Mouse (Mus musculus) hindbrain, embryonic 12.5 days (tissue): Measurements from ENCODE around the gene Ndufs5. TPM values are rescaled to one million over a fixed set of nuclear protein-coding genes. Genes with fewer than 3 reads are reported as not detected.

Experiments used
- ATAC-seq: fragments of 200-750 bp; cut with Nextera tagmentation; 2 replicates; pipeline ENCODE4 v1.8.0; 2017; ENCODE audit warnings: moderate TSS enrichment; ENCODE audit not compliant: low FRiP score
- H3K27ac ChIP-seq: fragments of 300-500 bp; sonication (generic); 2 replicates; pipeline ENCODE4 v1.5.1; 2016; ENCODE audit warnings: mild to moderate bottlenecking
- H3K27me3 ChIP-seq: fragments of 300-500 bp; sonication (generic); 2 replicates; pipeline ENCODE4 v1.6.1; 2016; ENCODE audit warnings: mild to moderate bottlenecking
- H3K36me3 ChIP-seq: fragments of 300-500 bp; sonication (generic); 2 replicates; pipeline ENCODE4 v1.6.1; 2016; ENCODE audit warnings: mild to moderate bottlenecking
- H3K4me1 ChIP-seq: fragments of 300-500 bp; sonication (generic); 2 replicates; pipeline ENCODE4 v1.6.1; 2016
- H3K4me2 ChIP-seq: fragments of 300-500 bp; sonication (generic); replicated peaks from 2 replicates; pipeline ENCODE4 v1.6.1; 2016; ENCODE audit warnings: mild to moderate bottlenecking
- H3K4me3 ChIP-seq: fragments of 300-500 bp; sonication (generic); 2 replicates; pipeline ENCODE4 v1.5.1; 2016; ENCODE audit warnings: mild to moderate bottlenecking
- H3K9ac ChIP-seq: fragments of 300-500 bp; sonication (generic); 2 replicates; pipeline ENCODE4 v1.6.1; 2016; ENCODE audit warnings: mild to moderate bottlenecking, moderate library complexity
- H3K9me3 ChIP-seq: fragments of 300-500 bp; sonication (generic); replicated peaks from 2 replicates; pipeline ENCODE4 v1.6.1; 2016; ENCODE audit warnings: mild to moderate bottlenecking
- WGBS: fragments of 180-500 bp; shearing (Covaris S2); methylation state at CpG from one replicate; pipeline ENCODE4 v1.1.7; 2016; 5-methylcytosine and 5-hydroxymethylcytosine counted together
- polyA plus RNA-seq: library from polyadenylated mRNA; unstranded; fragments of >200 nt; fragmentation: Nextera tagmentation; extraction: Ambion mirVana; gene quantifications from 2 replicates; pipeline ENCODE4 v1.2.1, GENCODE M21; 2016

Gene Ndufs5
- 324 and 347 TPM in 2 replicates for polyA plus RNA-seq

DNA sequence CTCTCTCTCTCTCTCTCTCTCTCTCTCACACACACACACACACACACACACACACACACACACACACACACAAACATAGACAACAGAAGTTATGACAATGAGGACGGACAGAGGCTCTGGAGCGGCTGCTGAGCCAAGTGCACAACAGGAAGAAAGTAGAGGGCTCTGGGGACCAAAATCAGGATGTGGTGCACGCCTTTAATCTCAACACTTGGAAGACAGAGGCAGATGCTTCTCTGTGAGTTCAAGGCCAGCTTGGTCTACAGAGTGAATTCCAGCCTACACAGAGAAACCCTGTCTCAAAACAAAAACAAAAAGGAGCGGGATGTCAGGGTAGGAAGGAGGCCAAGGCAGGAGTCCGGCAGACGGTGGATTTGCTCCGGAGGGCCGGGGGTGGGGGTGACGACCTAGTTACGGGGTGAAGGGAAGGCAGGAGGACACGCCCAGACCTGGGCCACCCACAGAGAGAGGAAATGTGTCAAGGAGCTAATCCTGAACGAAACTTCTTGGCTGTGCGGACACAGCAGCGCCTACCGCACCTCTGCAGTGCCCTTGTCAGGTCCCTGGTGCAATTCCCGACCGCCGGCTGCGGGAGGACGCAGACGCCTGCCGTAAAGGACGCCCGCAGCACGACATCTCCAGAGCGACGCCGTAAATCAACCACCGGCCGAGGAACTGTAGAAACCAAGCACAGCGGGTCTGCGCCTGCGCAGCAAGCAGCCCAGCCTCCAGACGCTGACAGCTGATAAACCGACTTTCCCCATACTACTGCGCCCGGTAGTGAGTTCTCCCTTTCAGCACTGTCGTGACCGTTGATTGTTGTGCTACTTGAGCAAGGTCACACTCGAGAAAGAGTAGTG is at the start of gene Ndufs5:
TSS of gene Ndufs5 (minus strand) at position 629 of the 860 bp plus-strand sequence.
- Histone ChIP-seq H3K4me3 (peak within 1 kb of the TSS; percentile 83), H3K27me3 (no peaks in the 10 kb centered on the region), H3K4me2 (peak within 1 kb of the TSS; percentile 86), H3K27ac (peak within 1 kb of the TSS; percentile 46), H3K9ac (peak within 1 kb of the TSS; percentile 94), H3K4me1 (peaks cover 10% of the 10 kb centered on the region), H3K36me3 (peaks cover 18% of the 10 kb centered on the region), H3K9me3 (no peaks in the 10 kb centered on the region)
- WGBS, result under 1% methylated on average over 40 of the region's 40 CpGs
- peak; percentile 96 for ATAC-seq

DNA sequence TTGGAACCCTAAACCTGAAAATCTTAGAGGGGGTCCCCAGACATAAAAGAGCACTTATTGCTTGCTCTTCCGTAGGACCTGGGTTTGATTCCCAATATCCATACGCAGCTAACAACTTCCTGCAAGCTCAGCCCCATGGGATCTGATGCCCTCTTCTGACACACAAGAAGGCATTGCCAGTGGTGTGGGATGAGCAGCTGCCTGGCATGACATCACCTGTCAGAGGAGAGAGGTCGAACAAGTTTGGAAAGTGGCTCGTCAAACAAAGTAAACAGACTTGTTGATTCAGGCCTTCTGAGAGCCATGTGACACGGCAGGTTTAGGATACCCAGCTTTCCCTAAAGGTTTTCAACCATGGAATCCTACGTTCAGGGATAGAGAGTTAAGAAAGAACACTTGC is 47.1 kb upstream of the Ndufs5 start:
- Histone ChIP-seq H3K4me2 (no peak overlapping the region), H3K4me1 (no peaks in the 10 kb centered on the region), H3K9me3 (no peaks in the 10 kb centered on the region), H3K9ac (no peak overlapping the region), H3K4me3 (no peak overlapping the region), H3K27ac (no peak overlapping the region), H3K27me3 (no peaks in the 10 kb centered on the region), H3K36me3 (no peaks in the 10 kb centered on the region)
- WGBS, result 82% methylated on average over 6 of the region's 6 CpGs
- ATAC-seq, result no peak

DNA sequence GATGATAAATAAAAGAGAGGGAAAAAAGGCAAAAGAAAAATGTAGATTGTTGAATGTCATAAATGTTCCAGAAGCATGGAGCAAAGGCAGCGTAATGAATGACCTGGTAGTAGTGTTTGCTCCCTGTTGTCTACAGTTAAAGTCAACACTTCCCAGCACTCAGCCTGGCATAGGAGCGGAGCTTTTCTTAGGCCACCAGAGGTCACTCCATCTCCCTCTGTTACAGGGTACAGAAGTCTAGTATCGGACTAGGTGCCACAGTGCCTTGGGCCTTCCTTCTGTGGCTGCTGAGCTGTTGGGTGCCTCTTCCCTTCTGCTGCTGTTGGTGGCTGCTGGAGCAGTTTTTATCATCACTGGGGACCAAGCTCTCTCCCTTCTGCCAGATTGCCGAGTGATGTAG is 40.3 kb upstream of the Ndufs5 start:
- H3K9me3 ChIP-seq, result no peaks in the 10 kb centered on the region
- WGBS, result 52% methylated on average over 4 of the region's 4 CpGs
- H3K27ac ChIP-seq, result no peak overlapping the region
- H3K4me1 ChIP-seq, result no peaks in the 10 kb centered on the region
- H3K4me3 ChIP-seq, result no peak overlapping the region
- no peak for ATAC-seq
- H3K9ac ChIP-seq, result no peak overlapping the region
- H3K27me3 ChIP-seq, result no peaks in the 10 kb centered on the region
- no peaks in the 10 kb centered on the region for H3K36me3 ChIP-seq
- H3K4me2 ChIP-seq, result no peak overlapping the region

DNA sequence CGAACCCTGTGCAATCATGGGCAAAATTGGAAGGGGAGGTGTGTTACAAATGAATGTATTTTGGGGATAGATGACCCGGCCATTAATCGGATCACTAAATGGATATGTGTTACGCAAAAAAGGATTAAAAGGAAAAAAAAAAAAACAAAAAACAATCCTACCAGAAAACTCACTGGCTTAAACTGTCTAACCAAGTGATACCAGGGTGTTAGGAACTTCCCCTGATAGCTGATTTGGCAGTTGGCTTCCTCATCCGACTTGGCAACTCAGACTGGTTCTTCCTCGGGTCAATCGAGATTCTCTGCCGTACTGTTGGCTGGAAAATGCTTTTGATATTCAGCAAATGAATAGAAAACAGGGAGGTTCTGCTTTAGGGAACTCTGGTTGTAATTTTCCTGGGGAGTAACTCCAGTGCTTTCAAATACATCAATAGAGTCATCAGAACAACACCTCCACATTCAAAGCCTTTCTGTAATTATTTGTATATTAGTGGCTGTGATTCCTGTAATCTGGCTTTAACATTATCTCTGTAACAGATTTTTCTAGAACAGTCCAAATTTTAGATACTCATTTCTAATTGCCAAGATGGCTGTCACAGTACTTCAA is 32.8 kb upstream of the Ndufs5 start:
- H3K27me3 ChIP-seq, result no peaks in the 10 kb centered on the region
- 0 out of 2 replicates have a peak, but pooled peaks cover 3% of the 10 kb centered on the region for H3K36me3 ChIP-seq
- ATAC-seq, result no peak
- H3K9ac ChIP-seq, result peak overlapping the region; percentile 94; the same call in 1 of the 2 replicates
- peak overlapping the region; percentile 62 for H3K4me2 ChIP-seq
- no peaks in the 10 kb centered on the region for H3K9me3 ChIP-seq
- peak overlapping the region; percentile 100 for H3K4me3 ChIP-seq
- H3K4me1 ChIP-seq, result peaks cover 19% of the 10 kb centered on the region
- H3K27ac ChIP-seq, result 0 out of 2 replicates have a peak overlapping the region, but pooled peaks have one; percentile 98
- 2% methylated on average over 8 of the region's 8 CpGs for WGBS

DNA sequence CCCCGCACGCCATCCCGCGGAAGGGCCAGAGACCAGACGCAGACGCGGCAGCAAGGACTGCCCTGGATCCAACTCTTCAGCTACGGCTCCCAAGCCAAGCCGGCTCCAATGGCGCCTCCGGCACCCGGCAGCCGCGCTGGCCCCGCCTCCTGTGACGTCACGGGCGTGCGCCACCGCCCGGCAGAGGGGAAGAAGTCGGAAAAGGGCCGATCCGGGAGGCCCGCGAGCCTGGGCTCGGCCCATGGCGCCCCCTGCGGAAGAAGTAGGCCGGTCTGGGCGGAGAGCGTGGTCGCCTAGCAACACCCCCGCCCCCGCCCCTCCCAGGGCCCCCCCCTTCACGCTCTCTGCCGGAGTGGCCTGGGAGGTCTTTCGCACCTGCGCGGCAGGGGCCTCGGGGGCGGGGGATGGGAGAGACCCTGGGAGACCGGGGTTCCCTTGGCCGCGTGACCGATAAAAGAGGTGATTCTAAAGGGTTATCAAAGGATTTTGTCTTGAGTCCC is 32.2 kb upstream of the Ndufs5 start, which contains the start of gene Akirin1:
TSS of gene Akirin1 (minus strand) at position 194 of the 500 bp plus-strand sequence.
- peaks cover 22% of the 10 kb centered on the region for H3K4me1 ChIP-seq
- ATAC-seq, result peak; percentile 99
- peak within 1 kb of the TSS; percentile 98 for H3K27ac ChIP-seq
- under 1% methylated on average over 34 of the region's 46 CpGs for WGBS
- peak within 1 kb of the TSS; percentile 62 for H3K4me2 ChIP-seq
- peak within 1 kb of the TSS; percentile 94 for H3K9ac ChIP-seq
- H3K9me3 ChIP-seq, result no peaks in the 10 kb centered on the region
- no peaks in the 10 kb centered on the region for H3K27me3 ChIP-seq
- H3K36me3 ChIP-seq, result 0 out of 2 replicates have a peak, but pooled peaks cover 3% of the 10 kb centered on the region
- H3K4me3 ChIP-seq, result peak within 1 kb of the TSS; percentile 100

DNA sequence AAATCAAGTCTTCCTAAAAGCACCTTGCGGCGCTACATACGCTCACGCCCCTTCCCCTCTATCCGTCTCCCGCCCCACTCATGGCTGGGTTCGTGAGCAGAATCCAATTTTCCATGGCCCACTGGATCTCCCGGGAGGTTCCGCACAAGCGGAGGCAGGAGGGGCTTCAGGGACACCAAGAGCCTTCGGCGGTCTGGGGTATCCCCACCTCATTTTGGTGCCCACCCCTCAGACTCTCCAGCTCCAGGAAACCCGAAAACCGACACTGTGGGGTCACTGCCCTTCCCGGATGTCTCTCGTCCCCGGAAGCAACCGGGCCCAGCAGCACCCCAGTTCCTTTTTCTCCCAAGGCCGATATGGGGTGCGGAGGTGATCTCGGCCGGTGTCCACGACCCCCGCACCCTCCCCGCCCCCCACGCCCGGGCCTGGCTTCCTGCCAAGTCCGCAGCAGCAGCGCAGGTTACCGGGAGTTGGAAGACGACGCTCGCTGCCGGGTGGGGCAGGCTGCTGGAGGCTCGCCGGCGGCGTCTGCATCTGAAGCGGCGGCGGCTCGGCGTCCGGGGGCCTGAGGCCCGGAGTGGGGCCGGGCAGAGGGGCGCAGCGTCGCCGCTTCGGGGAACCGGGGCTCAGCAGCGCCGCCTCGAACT is 31.6 kb upstream of the Ndufs5 start:
- Histone ChIP-seq H3K4me3 (peak overlapping the region; percentile 100), H3K9me3 (no peaks in the 10 kb centered on the region), H3K9ac (peak overlapping the region; percentile 94), H3K27ac (peak overlapping the region; percentile 98), H3K4me1 (peaks cover 22% of the 10 kb centered on the region), H3K4me2 (peak overlapping the region; percentile 62), H3K27me3 (no peaks in the 10 kb centered on the region), H3K36me3 (0 out of 2 replicates have a peak, but pooled peaks cover 3% of the 10 kb centered on the region)
- WGBS, result under 1% methylated on average over 55 of the region's 55 CpGs
- ATAC-seq, result peak; percentile 78

DNA sequence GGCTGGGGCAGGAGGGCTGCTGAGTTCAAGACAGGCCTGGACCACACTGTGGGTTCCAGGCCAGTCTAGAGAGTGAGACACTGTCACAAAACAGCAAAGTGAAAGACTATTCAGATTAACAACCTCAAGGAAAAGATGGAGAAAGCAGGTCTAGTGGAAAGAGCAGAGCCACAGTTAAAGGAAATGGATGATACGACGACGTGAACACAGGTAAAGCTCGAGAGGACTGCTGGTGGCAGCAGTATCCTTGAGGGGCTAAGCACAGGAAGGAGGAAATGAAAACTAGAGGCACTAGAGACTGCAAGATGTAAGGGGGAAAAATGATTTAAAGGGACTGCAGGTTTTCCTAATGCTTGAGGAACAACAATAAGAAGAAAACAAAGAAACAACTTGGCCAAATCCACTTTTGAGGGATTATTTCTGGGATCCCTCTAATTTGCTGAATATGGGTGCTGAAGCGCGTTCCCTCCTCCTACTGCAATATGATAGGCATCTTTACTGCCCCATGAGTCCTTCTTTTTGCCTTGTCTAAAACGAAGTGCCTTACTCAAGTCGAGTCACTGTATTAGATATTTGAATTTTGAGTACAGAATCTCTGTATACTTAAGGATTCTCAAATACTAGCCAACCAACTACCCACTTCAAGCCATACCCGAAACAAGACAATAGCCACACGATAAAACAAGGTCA is 30.9 kb upstream of the Ndufs5 start:
- no peak for ATAC-seq
- 22% methylated on average over 10 of the region's 10 CpGs for WGBS
- Histone ChIP-seq H3K36me3 (0 out of 2 replicates have a peak, but pooled peaks cover 3% of the 10 kb centered on the region), H3K4me3 (peak overlapping the region; percentile 100), H3K4me1 (peaks cover 22% of the 10 kb centered on the region), H3K9me3 (no peaks in the 10 kb centered on the region), H3K27me3 (no peaks in the 10 kb centered on the region), H3K9ac (peak overlapping the region; percentile 94), H3K4me2 (peak overlapping the region; percentile 62), H3K27ac (peak overlapping the region; percentile 98; the same call in 1 of the 2 replicates)

DNA sequence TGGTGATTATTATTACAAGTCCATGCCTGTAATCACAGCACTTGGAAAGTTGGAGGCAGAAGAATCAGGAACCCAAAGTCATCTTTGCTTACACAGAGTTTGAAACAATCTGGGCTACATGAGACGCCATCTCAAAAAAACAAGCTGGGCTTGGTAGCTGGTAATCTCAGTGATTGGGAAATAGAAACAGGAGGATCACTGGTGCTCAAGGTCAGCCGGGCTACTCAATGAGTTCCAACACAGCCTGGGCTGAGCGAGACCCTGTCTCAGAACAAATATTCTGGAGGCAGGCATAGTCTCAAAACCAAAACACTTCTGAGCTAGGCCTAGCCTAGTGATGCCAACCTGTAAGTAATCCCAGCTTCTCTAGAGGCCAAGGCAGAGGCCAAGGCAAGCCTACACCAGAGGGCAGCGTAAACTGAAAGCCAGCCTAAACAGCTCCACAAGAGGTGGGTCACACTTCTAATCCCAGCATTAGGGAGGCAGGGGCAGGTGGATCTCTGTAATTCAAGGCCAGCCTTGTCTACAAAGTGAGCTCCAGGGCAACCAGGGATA is 27.3 kb upstream of the Ndufs5 start:
- WGBS, result 92% methylated on average over 4 of the region's 4 CpGs
- Histone ChIP-seq H3K4me2 (no peak overlapping the region), H3K27me3 (no peaks in the 10 kb centered on the region), H3K9ac (no peak overlapping the region), H3K27ac (no peak overlapping the region), H3K36me3 (peaks cover 30% of the 10 kb centered on the region), H3K9me3 (no peaks in the 10 kb centered on the region), H3K4me3 (no peak overlapping the region), H3K4me1 (peaks cover 22% of the 10 kb centered on the region)
- no peak for ATAC-seq

DNA sequence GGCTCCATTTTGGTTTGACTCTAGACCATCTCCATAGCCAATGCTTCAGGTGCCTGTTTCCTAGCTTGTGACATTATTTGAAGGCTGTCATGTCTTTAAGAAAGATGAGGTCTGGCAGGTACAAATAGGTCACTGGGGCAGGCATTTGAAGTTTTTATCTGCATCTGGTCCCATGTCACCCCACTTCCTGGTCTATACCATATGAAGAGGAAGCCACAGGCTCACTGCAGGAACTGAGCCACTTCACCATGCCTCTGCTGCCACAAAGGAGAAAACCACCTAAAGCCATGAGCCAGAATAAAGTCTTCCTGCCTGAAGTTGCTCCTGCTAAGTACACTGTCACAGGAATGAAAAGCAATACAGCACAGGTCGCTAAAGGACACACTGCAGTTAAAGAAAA is 24.9 kb upstream of the Ndufs5 start:
- WGBS, result 92% methylated on average over 1 of the region's 1 CpGs
- no peak overlapping the region for H3K9ac ChIP-seq
- peaks cover 52% of the 10 kb centered on the region for H3K36me3 ChIP-seq
- H3K4me1 ChIP-seq, result peaks cover 11% of the 10 kb centered on the region
- ATAC-seq, result no peak
- H3K4me2 ChIP-seq, result no peak overlapping the region
- no peaks in the 10 kb centered on the region for H3K27me3 ChIP-seq
- H3K27ac ChIP-seq, result no peak overlapping the region
- no peak overlapping the region for H3K4me3 ChIP-seq
- no peaks in the 10 kb centered on the region for H3K9me3 ChIP-seq

DNA sequence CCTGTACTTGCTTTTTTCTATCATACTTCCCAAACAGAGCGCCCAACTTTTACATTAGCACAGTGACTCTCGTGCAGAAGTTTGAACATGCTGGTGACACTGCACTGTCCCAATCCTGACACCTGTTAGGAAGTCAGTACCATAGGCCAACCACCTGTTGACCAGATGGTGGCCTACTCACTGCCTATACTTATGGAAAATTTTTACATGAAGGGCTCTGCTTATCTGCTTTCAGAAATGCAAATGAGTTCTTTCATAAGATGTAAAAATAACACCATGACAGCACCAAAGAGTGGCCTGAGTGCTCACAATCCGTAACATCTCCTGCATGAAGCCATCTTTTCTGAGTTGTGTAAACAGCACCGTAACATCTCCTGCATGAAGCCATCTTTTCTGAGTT is 20.7 kb upstream of the Ndufs5 start:
- no peak overlapping the region for H3K4me2 ChIP-seq
- no peaks in the 10 kb centered on the region for H3K9me3 ChIP-seq
- H3K9ac ChIP-seq, result no peak overlapping the region
- H3K4me1 ChIP-seq, result no peaks in the 10 kb centered on the region
- H3K36me3 ChIP-seq, result peaks cover 71% of the 10 kb centered on the region
- ATAC-seq, result no peak
- no peaks in the 10 kb centered on the region for H3K27me3 ChIP-seq
- H3K4me3 ChIP-seq, result no peak overlapping the region
- H3K27ac ChIP-seq, result no peak overlapping the region
- 95% methylated on average over 4 of the region's 4 CpGs for WGBS

DNA sequence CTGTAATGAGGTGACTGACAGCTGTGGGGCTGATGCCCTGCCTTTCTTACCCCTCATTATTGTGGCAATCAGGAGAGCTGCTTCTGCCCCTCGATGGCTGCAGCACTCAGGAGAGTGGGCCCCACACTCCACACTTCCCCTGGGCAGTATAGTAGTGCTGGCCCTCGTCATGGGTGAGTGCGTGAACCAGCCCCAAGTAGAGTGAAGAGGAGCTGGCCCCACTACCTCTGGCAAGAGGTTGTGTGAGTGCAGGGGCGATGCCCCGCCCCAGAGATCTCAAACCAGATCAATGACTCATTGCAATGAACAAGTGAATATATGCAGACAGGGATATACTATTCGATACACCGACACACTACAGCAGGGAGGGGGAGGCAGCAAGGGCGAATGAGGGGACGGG is 15.5 kb upstream of the Ndufs5 start:
- Histone ChIP-seq H3K27me3 (no peaks in the 10 kb centered on the region), H3K4me1 (no peaks in the 10 kb centered on the region), H3K4me3 (no peak overlapping the region), H3K4me2 (no peak overlapping the region), H3K36me3 (peaks cover 41% of the 10 kb centered on the region), H3K9me3 (no peaks in the 10 kb centered on the region), H3K27ac (no peak overlapping the region), H3K9ac (no peak overlapping the region)
- WGBS, result 96% methylated on average over 9 of the region's 9 CpGs
- ATAC-seq, result no peak
